Mouse (Mus musculus) hindbrain, embryonic 15.5 days (tissue): ENCODE results near the gene Vmn1r123. TPM values are rescaled to one million over a fixed set of nuclear protein-coding genes. Genes with fewer than 3 reads are reported as not detected.
"Not testable (repeated sequence)": the region's sequence is repeated elsewhere in the genome, so short reads cannot be mapped to it uniquely, and the experiment has no call there.

Source experiments
- ATAC-seq: fragments of 200-750 bp; cut with Nextera tagmentation; 2 replicates; pipeline ENCODE4 v1.8.0; 2017; ENCODE audit warnings: low read depth, moderate number of reproducible peaks, moderate TSS enrichment; ENCODE audit not compliant: low FRiP score
- H3K27ac ChIP-seq: fragments of 300-500 bp; sonication (generic); replicated peaks from 2 replicates; pipeline ENCODE4 v1.5.1; 2015; ENCODE audit warnings: mild to moderate bottlenecking, inconsistent platforms
- H3K27me3 ChIP-seq: fragments of 300-500 bp; sonication (generic); 2 replicates; pipeline ENCODE4 v1.6.1; 2015; ENCODE audit warnings: control low read depth, inconsistent platforms
- H3K36me3 ChIP-seq: fragments of 300-500 bp; sonication (generic); 2 replicates; pipeline ENCODE4 v1.6.1; 2015; ENCODE audit warnings: control low read depth, inconsistent platforms
- H3K4me1 ChIP-seq: fragments of 300-500 bp; sonication (generic); replicated peaks from 2 replicates; pipeline ENCODE4 v1.6.1; 2015; ENCODE audit warnings: control low read depth, inconsistent platforms
- H3K4me2 ChIP-seq: fragments of 300-500 bp; sonication (generic); 2 replicates; pipeline ENCODE4 v1.6.1; 2015; ENCODE audit warnings: moderate library complexity, mild to moderate bottlenecking, inconsistent platforms
- H3K4me3 ChIP-seq: fragments of 300-500 bp; sonication (generic); 2 replicates; pipeline ENCODE4 v1.5.1; 2015; ENCODE audit warnings: mild to moderate bottlenecking, inconsistent platforms
- H3K9ac ChIP-seq: fragments of 300-500 bp; sonication (generic); 2 replicates; pipeline ENCODE4 v1.6.1; 2015; ENCODE audit warnings: inconsistent platforms
- H3K9me3 ChIP-seq: fragments of 300-500 bp; sonication (generic); 2 replicates; pipeline ENCODE4 v1.6.1; 2016; ENCODE audit warnings: control low read depth, inconsistent platforms
- WGBS: fragments of 180-500 bp; shearing (Covaris S2); methylation state at CpG from one replicate; pipeline ENCODE4 v1.1.7; 2015; 5-methylcytosine and 5-hydroxymethylcytosine counted together
- polyA plus RNA-seq: library from polyadenylated mRNA; unstranded; fragments of >200 nt; fragmentation: Nextera tagmentation; extraction: Ambion mirVana; gene quantifications from 2 replicates; pipeline ENCODE4 v1.2.1, GENCODE M21; 2015

Gene Vmn1r123
- polyA plus RNA-seq = not detected in 2 replicates

- H3K27me3 ChIP-seq, H3K4me2 ChIP-seq, H3K4me1 ChIP-seq, H3K27ac ChIP-seq, H3K4me3 ChIP-seq, H3K9ac ChIP-seq, H3K9me3 ChIP-seq, H3K36me3 ChIP-seq, ATAC-seq: not testable (repeated sequence)
- WGBS = 33% methylated on average over 1 of the region's 3 CpGs
These were observed at the start of gene Vmn1r123 for GRCm38 (mm10) chr7:21161885-21162284. Gene Vmn1r123 (plus strand): TSS chr7:21162185.

DNA sequence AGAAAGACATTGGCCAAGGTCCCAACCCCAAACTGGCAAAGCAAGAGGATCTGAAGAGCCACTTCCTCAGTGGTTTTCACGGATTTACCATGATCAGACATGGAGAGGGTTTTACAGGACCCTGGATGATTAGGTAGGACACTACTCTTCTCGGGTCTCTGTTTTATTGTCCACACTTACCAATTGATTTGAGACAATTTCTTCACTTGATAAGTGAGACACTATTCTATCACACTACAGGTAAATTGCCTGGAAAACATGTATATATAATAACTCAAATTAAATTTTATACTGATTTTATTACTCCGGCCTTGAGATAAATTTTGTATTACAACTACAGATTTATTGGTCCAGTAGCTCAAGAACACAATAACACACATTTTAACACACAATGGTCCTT, 28.0 kb upstream of the Vmn1r123 start, which contains the start of gene Vmn1r122:
TSS of gene Vmn1r122 (minus strand) at position 101 of the 400 bp plus-strand sequence.
- not testable (repeated sequence) for H3K9me3 ChIP-seq, H3K4me1 ChIP-seq, H3K27me3 ChIP-seq, H3K27ac ChIP-seq, ATAC-seq, H3K36me3 ChIP-seq, H3K4me2 ChIP-seq, H3K9ac ChIP-seq, H3K4me3 ChIP-seq
- 64% methylated on average over 3 of the region's 3 CpGs for WGBS

DNA sequence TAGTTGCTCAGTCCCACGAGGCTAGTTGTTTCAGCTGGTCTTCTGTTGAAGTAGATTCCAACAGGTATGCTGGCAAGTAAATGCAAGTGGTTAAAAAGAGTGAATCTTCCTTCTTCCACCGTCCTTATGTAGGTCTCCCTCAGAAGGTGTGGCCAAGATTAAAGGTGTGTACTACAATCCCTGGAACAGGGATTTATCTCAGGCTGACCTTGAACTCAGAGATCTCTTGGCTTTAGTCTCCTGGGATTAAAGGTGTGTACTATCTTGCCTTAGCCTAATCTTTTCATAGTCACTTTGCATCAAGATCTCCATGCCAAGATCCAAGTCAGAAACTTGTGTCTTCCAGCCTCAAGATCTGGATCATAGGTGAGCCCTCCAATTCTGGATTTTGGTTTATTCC, 28.3 kb downstream of the Vmn1r123 start, which contains the start of gene Gm5157:
TSS of gene Gm5157 (minus strand) at position 101 of the 400 bp plus-strand sequence.
- H3K27me3 ChIP-seq, H3K4me3 ChIP-seq, ATAC-seq, H3K4me1 ChIP-seq, H3K4me2 ChIP-seq, H3K27ac ChIP-seq, H3K9me3 ChIP-seq, H3K36me3 ChIP-seq, H3K9ac ChIP-seq: not testable (repeated sequence)
- 36% methylated on average over 1 of the region's 2 CpGs for WGBS

Other genes starting within 250 kb of the Vmn1r123 start
- not detected in 2 replicates for gene Vmn1r118, start 249.8 kb upstream of the Vmn1r123 start, polyA plus RNA-seq
- not detected in 2 replicates for gene Vmn1r119, start 149.7 kb upstream of the Vmn1r123 start, polyA plus RNA-seq
- not detected in 2 replicates for gene Vmn1r120, start 108.4 kb upstream of the Vmn1r123 start, polyA plus RNA-seq
- gene Vmn1r121, start 63.7 kb upstream of the Vmn1r123 start, polyA plus RNA-seq = not detected in 2 replicates
- not detected in 2 replicates for gene Vmn1r122, start 28.1 kb upstream of the Vmn1r123 start, polyA plus RNA-seq
- gene Gm5157, start 28.2 kb downstream of the Vmn1r123 start, polyA plus RNA-seq = not detected in 2 replicates
- gene Vmn1r124, start 98.4 kb downstream of the Vmn1r123 start, polyA plus RNA-seq = not detected in 2 replicates
- not detected in 2 replicates for gene Vmn1r125, start 110.0 kb downstream of the Vmn1r123 start, polyA plus RNA-seq
- gene Vmn1r126, start 139.3 kb downstream of the Vmn1r123 start, polyA plus RNA-seq = not detected in 2 replicates
- not detected in 2 replicates for gene Vmn1r127, start 157.7 kb downstream of the Vmn1r123 start, polyA plus RNA-seq
- gene Vmn1r128, start 187.2 kb downstream of the Vmn1r123 start, polyA plus RNA-seq = not detected in 2 replicates
- gene Vmn1r129, start 199.1 kb downstream of the Vmn1r123 start, polyA plus RNA-seq = not detected in 2 replicates